Mouse (Mus musculus) inflammation-experienced regulatory T-cells, adult 6 months (primary cell): ENCODE measurements around the gene Rec8. TPM values are rescaled to one million over a fixed set of nuclear protein-coding genes. Genes with fewer than 3 reads are reported as not detected.

Source experiments
- ATAC-seq: one replicate; pipeline ENCODE4 v1.8.0; 2017
- polyA plus RNA-seq, 3 experiments: library from polyadenylated mRNA; unstranded; fragments of 100-300 nt; shearing (Covaris generic); gene quantifications; one replicate each; pipeline ENCODE4 v1.2.1; 2017

Gene Rec8
- polyA plus RNA-seq, 3 experiments from 2014 or later, result 2.7 to 4.0 TPM; not detected in 1

DNA sequence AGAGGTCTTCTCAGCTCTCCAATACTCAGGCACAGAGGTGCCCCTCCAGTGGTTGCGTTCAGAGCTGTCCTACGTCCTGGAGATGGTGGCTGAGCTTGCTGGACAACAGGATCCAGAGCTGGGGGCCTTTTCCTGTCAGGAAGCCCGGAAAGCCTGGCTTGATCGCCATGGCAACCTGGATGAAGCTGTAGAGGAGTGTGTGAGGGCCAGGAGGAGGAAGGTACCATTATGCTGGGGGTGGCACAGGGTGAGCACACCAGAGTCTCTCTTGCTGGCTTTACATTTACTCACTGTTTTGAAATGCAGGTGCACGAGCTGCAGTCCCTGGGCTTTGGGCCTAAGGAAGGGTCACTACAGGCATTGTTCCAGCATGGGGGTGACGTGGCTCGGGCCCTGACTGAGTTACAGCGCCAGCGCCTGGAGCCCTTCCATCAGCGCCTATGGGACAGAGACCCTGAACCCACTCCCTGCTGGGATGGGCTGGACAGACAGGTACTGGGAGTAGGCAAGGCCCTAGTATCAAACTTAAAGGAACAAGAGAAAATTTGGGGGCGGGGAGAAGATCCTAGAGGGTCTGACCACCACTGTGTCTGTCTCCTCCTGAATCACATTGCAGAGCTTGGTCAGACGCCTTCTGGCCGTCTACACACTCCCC is 21.7 kb upstream of the Rec8 start:
- ATAC-seq, result no peak

- no peak for ATAC-seq
These were observed 19.1 kb upstream of the Rec8 start for GRCm38 (mm10) chr14:55598521-55599390.

GRCm38 (mm10) chr14:55603271-55603632 is 14.6 kb upstream of the Rec8 start, which contains the start of gene Irf9:
Gene Irf9 (plus strand): TSS chr14:55603571.
- ATAC-seq, result no peak

DNA sequence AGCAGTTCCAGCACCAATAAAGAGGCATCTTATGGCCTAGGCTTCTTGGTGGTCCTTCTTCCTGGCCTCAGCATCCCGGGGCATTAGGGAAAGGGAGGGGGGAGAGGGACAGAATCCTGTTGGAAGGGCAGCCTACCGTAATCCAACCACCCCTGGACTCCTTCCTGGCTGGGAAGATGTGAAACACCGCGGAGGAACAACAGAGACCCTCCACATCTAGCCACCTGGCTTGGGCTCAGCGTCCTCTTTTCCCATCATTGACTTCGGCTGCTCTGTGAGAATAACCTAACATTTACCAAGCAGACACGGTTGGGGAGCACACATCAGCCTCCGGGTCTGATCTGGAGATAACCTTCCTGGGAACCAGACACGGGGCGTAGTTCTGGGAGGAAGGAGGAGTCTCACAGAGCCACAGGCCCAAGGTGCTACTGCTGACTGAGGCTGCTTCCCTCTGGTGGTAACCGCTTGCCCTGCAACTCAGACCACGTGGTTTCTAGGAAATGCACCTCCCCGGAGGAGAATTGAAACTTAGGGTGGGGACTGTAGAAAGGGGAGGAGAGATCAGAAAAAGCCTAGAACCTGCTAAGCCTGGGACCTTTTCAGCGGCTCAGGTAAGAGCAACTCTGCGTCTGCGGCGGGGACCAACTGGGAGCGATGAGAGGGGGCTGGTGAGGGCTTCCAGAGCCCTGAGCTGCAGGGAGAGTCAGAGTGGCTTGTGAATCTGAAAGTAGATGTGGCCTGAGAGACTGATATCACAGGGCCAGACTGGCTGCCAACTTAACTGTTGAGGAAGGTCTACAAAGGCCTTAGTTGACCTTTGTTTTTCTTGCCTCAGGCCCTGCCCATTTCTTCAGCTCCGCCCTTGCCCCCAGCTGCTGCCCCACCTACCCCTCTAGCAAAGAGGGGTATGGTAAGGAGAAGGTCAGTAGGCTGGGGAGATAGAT is 13.9 kb upstream of the Rec8 start:
- ATAC-seq, result peak; percentile 97

GRCm38 (mm10) chr14:55604823-55605222 is 13.0 kb upstream of the Rec8 start:
- ATAC-seq, result no peak

- no peak for ATAC-seq
These were observed 11.9 kb upstream of the Rec8 start for GRCm38 (mm10) chr14:55605743-55606459.

DNA sequence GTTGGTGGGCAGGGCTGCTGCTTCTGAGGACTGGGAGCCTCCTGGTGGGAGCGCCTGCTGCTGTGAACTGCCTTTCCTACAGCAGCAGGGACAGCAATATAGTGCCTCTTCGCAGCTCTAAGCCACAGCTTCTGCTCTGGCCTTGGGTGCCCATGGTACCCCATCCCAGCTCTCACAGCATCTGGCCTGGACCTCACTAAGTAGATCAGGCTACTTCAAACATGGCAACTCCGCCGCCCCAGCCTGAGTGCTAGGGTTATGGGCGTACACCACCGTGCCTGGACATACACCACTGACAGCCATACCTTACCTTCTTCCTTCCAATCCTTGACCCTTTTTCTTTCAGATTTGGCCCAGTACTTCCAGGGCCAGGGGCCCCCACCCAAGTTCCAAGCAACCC is 9.5 kb upstream of the Rec8 start:
- no peak for ATAC-seq

DNA sequence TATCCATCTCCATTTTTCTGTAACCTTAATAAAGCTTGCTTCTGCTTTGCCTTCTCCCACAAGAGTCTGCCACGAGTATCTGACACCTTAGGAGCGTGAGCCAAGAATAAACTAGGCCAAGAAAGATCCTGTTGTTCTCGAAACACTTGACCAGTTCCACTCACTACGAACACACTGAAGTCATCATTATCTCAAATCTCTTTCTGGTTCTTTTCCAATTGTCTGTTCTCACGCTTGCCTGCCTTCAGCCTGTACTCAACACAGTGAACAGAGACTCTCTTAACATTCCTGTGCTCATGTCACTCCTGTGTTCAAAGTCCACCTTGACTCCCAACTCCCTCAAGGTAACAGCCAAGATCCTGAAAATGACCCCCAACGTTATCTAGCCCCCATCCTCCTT is 4.5 kb upstream of the Rec8 start:
- no peak for ATAC-seq

GRCm38 (mm10) chr14:55614565-55615178 is 3.2 kb upstream of the Rec8 start:
- ATAC-seq, result no peak

GRCm38 (mm10) chr14:55615876-55616275 is 2.0 kb upstream of the Rec8 start:
- no peak for ATAC-seq

DNA sequence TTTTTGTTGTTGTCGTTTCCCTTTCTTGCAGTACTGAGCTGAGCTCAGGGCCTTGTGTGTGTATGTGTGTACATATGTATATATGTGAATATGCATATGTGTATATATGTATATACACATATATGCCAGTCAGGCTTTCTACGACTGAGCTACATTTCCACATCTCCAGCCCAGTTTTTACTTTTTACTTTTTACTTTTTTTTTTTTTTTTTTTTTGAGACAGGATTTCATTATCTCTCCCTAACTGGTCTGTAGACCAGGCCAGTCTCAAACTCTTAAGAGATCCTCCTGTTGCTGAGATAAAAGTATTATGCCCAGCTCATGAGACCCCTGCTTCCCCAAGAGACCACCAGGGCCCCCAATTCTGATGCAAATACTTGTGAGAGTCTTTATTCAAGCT is 993 bp upstream of the Rec8 start:
- ATAC-seq, result no peak

DNA sequence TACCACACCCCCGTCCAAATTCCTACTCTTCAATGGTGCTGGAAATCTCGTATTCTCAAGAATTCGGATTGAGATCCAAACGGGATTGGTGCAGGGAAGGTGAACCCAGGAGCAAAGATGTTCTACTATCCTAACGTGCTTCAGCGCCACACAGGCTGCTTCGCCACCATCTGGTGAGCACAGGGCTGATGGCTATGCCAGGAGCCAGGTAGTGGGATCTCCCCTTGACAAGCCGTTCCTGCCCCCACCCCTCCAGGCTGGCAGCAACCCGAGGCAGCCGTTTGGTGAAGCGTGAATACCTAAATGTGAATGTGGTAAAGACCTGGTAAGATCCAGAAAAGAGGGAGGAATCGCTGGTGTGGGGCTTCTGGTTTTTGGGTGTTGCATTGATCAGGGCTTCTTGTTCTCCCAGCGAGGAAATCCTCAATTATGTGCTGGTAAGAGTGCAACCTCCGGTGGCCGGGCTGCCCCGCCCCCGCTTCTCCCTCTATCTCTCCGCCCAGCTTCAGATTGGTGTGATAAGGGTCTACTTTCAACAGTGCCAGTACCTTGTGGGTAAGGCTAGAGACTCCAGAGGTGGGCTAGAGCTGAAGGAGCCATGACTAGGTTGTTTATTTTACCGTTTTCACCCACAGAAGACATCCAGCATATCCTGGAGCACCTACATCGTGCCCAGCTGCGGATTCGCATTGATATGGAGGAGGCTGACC is 804 bp downstream of the Rec8 start:
- no peak for ATAC-seq

- no peak for ATAC-seq
These were observed 10.4 kb downstream of the Rec8 start for GRCm38 (mm10) chr14:55628077-55628827.

GRCm38 (mm10) chr14:55629312-55629711 is 11.5 kb downstream of the Rec8 start:
- ATAC-seq, result peak; percentile 65

DNA sequence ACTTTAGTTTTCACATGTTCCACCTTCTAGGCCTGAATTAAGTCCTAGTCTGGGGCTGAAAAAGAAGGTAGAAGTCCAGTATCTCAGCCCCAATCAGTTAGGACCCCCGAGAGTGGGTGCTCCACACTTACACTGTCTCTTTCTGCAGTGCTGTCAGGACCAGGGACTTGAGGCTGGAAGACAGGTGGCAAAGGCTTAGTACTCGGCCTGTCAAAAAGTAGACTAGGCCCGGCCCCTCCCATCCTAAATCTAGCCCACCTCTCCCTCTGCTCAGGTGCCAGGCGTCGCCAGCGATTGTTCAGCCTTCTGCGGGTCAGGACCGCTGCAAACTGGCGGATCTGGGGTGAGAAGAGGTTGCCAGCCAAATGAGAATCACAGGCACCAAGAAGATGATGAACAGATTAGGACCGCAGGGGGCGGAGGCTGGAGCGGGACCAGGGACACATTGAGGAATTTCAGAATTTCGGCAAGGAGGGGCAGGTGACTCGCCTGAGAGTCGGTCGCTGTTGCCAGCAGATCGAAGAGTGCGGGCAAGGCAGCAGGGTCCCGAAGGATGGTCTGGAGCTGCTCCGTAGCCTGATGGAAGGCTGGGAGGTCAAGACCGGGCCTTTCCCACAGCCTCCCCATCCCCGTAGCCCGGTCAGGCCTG is 17.2 kb downstream of the Rec8 start:
- ATAC-seq, result no peak

- ATAC-seq, result peak; percentile 99
These were observed 17.7 kb downstream of the Rec8 start, which contains the start of gene Ipo4 for GRCm38 (mm10) chr14:55635523-55636007. Gene Ipo4 (minus strand): TSS chr14:55635957.

GRCm38 (mm10) chr14:55637795-55638194 is 20.0 kb downstream of the Rec8 start, which contains the start of gene Gm49378:
Gene Gm49378 (minus strand): TSS chr14:55637895.
- ATAC-seq, result no peak

DNA sequence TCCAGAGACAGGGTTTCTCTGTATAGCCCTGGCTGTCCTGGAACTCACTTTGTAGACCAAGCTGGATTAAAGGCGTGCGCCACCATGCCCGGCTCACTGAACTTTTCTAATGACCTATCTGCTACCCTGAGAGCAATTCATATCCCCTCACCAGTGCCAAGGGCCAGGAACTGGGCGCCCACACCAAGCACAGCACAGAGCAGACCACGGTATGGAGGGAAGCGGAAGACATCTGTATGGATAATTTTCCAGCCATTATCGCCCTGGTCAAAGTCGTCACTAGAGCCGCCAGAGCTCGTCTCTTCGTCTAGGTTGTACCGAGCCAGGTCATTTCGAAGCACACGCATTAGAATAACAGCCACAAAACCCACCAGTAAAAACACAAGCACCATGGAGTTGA is 23.0 kb downstream of the Rec8 start:
- ATAC-seq, result no peak

DNA sequence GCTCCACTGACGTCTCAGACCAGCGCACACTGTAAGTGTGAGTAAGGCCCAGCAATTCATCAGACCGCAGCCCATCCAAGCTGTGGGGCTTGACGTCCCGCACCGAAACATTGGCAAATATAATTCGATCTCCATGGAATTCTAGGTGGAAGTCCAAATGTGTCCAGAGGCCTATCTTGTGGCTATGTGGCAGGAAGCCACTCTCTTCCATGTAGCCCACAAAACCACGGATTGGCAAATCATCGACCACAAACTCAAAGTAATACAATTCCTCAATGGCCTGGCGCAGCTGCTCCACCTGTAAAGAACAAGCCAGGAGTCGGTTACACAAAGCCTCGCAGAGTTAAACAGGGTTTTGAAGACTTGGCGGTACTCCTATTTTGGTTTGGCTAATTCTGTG is 23.5 kb downstream of the Rec8 start:
- ATAC-seq, result no peak

DNA sequence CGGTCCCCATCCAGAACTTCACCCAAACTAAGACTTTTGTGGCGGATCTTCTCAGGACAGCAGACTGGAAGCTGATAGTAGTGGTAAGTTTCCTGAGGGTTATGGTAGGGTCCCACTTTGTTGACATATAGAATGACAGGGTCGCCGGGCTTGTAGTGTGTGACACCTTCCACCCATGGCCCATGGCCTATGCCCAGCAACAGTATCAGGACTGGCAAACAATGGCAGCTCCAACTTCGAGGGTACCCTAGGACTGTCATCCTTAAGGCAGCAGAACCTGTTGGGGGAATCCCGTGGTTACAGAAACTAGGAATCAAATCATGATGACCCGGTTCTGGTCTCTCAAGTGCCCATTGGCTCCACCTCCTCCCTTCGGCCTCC is 24.8 kb downstream of the Rec8 start:
- ATAC-seq, result no peak
